Mouse (Mus musculus): Measurements from ENCODE around the gene Slc28a1.

GRCm38 (mm10) chr7:81121099-81121498, 6.5 kb downstream of the Slc28a1 start:
- TF ChIP-seq POLR2A (IDR thresholded peaks at IDR 0.05; ENCODE audit: insufficient read length, low read depth) (no peak), MYOG (IDR thresholded peaks at IDR 0.05; ENCODE audit: control insufficient read depth in 1 of 3, insufficient read depth in 1 of 3, insufficient read length in 2 of 3, low read depth in 2 of 3) (no peak), USF1 (IDR thresholded peaks at IDR 0.05; ENCODE audit: low read depth) (no peak), POLR2AphosphoS2 (IDR thresholded peaks at IDR 0.05; ENCODE audit: insufficient read length, low read depth) (no peak), REST (IDR thresholded peaks at IDR 0.05; ENCODE audit: insufficient read depth, insufficient read length) (no peak), E2F4 (IDR thresholded peaks at IDR 0.05; ENCODE audit: insufficient read depth) (no peak), TCF12 (IDR thresholded peaks at IDR 0.05; ENCODE audit: insufficient read depth, poor library complexity, severe bottlenecking) (no peak), SRF (IDR thresholded peaks at IDR 0.05; ENCODE audit: control insufficient read depth, insufficient read length, low read depth) (no peak), CEBPB (IDR thresholded peaks at IDR 0.05; ENCODE audit: insufficient read depth, poor library complexity, severe bottlenecking) (no peak), TCF3 (IDR thresholded peaks at IDR 0.05; ENCODE audit: insufficient read length, low read depth) (no peak)

Data from myocyte (in vitro differentiated cells).